Mouse (Mus musculus): ENCODE data around the gene Rimbp3. TPM values are rescaled to one million over a fixed set of nuclear protein-coding genes. Genes with fewer than 3 reads are reported as not detected.

Gene Rimbp3
- not detected for polyA plus RNA-seq (2014; fragmentation: Illumina TruSeq; extraction: RNeasy Lipid Tissue Mini Kit (QIAGEN cat#74804))

DNA sequence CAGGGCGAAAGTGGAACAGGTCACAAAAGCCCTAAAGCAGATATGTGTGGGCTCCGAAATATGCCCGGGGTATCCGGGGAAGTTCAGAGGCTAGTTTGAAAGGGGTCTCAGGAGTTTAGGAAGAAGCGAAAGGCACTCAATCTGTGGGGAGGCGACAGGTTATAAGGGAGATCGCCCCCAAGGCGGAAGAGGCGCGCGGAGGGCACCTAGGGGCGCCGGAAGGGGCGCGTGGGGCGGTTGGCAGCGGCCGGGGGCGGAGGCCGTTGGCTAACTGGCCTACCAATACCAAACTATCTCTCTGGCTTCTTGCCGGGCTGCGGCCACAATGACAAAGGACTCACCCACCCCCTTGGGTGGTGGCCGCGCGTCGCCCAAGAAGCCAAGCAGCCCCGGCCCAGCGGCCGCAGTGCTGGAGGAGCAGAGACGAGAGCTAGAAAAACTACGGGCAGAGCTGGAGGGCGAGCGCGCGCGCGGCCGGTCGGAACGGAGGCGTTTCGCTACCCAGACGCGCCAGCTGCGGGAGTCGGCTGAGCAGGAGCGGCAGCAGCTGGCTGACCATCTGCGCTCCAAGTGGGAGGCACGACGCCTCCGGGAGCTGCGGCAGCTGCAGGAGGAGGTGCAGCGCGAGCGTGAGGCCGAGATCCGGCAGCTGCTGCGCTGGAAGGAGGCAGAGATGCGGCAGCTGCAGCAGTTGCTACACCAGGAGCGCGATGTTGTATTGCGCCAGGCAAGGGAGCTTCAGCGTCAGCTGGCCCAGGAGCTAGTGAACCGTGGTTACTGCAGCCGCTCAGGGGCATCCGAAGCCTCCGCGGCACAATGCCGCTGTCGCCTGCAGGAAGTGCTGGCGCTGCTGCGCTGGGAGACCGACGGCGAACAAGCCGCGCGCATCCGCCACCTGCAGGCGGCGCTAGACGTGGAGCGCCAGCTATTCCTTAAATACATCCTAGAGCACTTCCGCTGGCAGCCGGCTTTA lies at the start of gene Rimbp3:
Rimbp3 (plus strand) TSS at position 215 of the 973 bp plus-strand sequence.

DNA sequence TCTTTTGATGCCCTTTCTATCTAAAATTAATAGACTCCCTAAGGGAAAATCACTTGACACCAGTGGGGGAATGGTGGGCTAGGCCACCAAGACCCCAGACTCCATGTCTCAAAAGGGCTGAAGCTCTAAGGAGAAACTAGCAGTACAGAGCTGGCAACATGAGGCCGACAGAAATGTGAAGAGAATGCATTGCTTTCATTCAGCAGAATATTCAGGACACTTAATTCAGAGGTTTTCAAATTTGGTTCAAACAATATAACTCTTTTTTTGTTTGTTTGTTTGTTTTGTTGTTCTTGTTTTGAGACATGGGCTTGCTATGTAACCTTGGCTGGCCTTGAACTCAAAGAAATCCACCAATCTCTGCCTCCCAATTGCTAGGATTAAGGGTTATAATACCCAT lies 5.9 kb upstream of the Rimbp3 start, which contains the start of gene Ube2l3:
Ube2l3 (minus strand) TSS at position 101 of the 400 bp plus-strand sequence.

DNA sequence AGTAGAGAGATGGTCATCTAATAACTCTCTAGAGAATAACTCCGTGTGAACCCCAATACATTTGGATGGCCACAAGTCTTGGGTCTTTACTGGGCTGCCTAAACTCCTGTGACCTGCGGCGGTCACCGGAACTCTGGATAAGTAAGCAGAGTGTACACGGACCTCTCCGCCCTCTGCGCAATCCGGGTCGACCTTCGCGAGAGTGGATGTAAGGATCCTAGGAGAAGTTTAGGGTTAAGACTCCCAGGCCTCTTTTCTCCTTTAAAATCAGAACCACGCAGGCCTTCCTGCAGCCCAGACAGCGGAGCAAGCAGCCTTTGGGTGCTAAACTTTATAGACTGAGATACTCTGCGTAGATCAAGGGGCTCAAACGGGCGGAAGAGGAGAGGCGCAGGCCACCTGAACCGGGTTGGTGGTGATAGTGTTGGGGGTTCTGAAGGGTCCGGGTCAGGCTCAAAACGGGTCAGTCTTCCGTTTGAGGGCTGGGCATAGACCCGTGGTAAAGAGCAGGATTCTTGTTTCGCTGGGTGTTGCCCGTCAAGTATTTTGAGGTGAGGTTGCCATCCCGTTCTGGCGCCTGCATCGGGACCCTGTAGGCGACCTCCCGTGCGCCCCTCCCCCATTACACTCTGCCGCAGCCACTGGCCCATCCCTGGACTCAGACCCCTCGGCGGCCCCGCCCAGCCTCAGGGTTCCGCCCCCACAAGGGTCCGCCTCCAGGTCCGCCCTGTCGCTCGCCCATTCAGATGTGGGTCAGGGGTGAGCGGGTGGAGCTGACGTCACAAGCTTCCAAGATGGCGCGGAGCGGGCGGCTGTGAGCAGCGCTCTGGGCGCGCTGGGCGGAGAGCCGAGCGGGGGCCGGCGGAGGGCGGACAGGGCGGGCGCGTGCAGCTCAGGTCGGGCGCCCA lies 24.6 kb downstream of the Rimbp3 start, which contains the start of gene Hic2:
Hic2 (plus strand) TSS at position 779 of the 908 bp plus-strand sequence.

Other genes starting within 250 kb of the Rimbp3 start
- 327 TPM for gene Mapk1, start 225.2 kb upstream of the Rimbp3 start, polyA plus RNA-seq (2014; fragmentation: Illumina TruSeq; extraction: RNeasy Lipid Tissue Mini Kit (QIAGEN cat#74804))
- gene Ypel1, start 138.9 kb upstream of the Rimbp3 start, polyA plus RNA-seq (2014; fragmentation: Illumina TruSeq; extraction: RNeasy Lipid Tissue Mini Kit (QIAGEN cat#74804)) = 8.2 TPM
- gene Ppil2, start 97.3 kb upstream of the Rimbp3 start, polyA plus RNA-seq (2014; fragmentation: Illumina TruSeq; extraction: RNeasy Lipid Tissue Mini Kit (QIAGEN cat#74804)) = 169 TPM
- not detected for gene 2610318N02Rik, start 83.4 kb upstream of the Rimbp3 start, polyA plus RNA-seq (2014; fragmentation: Illumina TruSeq; extraction: RNeasy Lipid Tissue Mini Kit (QIAGEN cat#74804))
- gene Sdf2l1, start 76.2 kb upstream of the Rimbp3 start, polyA plus RNA-seq (2014; fragmentation: Illumina TruSeq; extraction: RNeasy Lipid Tissue Mini Kit (QIAGEN cat#74804)) = 15.0 TPM
- not detected for gene Ydjc, start 64.0 kb upstream of the Rimbp3 start, polyA plus RNA-seq (2014; fragmentation: Illumina TruSeq; extraction: RNeasy Lipid Tissue Mini Kit (QIAGEN cat#74804))
- gene Ccdc116, start 61.4 kb upstream of the Rimbp3 start, polyA plus RNA-seq (2014; fragmentation: Illumina TruSeq; extraction: RNeasy Lipid Tissue Mini Kit (QIAGEN cat#74804)) = 0.14 TPM
- gene Ube2l3, start 6.0 kb upstream of the Rimbp3 start, polyA plus RNA-seq (2014; fragmentation: Illumina TruSeq; extraction: RNeasy Lipid Tissue Mini Kit (QIAGEN cat#74804)) = 248 TPM
- gene Hic2, start 25.0 kb downstream of the Rimbp3 start, polyA plus RNA-seq (2014; fragmentation: Illumina TruSeq; extraction: RNeasy Lipid Tissue Mini Kit (QIAGEN cat#74804)) = 1.4 TPM
- not detected for gene Tmem191c, start 67.5 kb downstream of the Rimbp3 start, polyA plus RNA-seq (2014; fragmentation: Illumina TruSeq; extraction: RNeasy Lipid Tissue Mini Kit (QIAGEN cat#74804))
- not detected for gene Serpind1, start 122.8 kb downstream of the Rimbp3 start, polyA plus RNA-seq (2014; fragmentation: Illumina TruSeq; extraction: RNeasy Lipid Tissue Mini Kit (QIAGEN cat#74804))
- 67.3 TPM for gene Snap29, start 197.4 kb downstream of the Rimbp3 start, polyA plus RNA-seq (2014; fragmentation: Illumina TruSeq; extraction: RNeasy Lipid Tissue Mini Kit (QIAGEN cat#74804))
- gene Pi4ka, start 197.7 kb downstream of the Rimbp3 start, polyA plus RNA-seq (2014; fragmentation: Illumina TruSeq; extraction: RNeasy Lipid Tissue Mini Kit (QIAGEN cat#74804)) = 19.1 TPM
- gene Crkl, start 243.4 kb downstream of the Rimbp3 start, polyA plus RNA-seq (2014; fragmentation: Illumina TruSeq; extraction: RNeasy Lipid Tissue Mini Kit (QIAGEN cat#74804)) = 47.7 TPM